Mouse (Mus musculus) embryonic facial prominence, embryonic 13.5 days (tissue): Measurements from ENCODE around the gene Duxbl2. TPM values are rescaled to one million over a fixed set of nuclear protein-coding genes. Genes with fewer than 3 reads are reported as not detected.
"Not testable (repeated sequence)": the region's sequence is repeated elsewhere in the genome, so short reads cannot be mapped to it uniquely, and the experiment has no call there.

Experiments
- ATAC-seq: fragments of 200-750 bp; cut with Nextera tagmentation; 2 replicates; pipeline ENCODE4 v1.8.0; 2017; ENCODE audit warnings: low read depth; ENCODE audit not compliant: insufficient number of reproducible peaks, insufficient read depth, low FRiP score, low TSS enrichment
- H3K27ac ChIP-seq: fragments of 300-500 bp; sonication (generic); 2 replicates; pipeline ENCODE4 v1.5.1; 2015; ENCODE audit warnings: moderate library complexity, mild to moderate bottlenecking, inconsistent platforms
- H3K27me3 ChIP-seq: fragments of 300-500 bp; sonication (generic); 2 replicates; pipeline ENCODE4 v1.6.1; 2015; ENCODE audit warnings: mild to moderate bottlenecking, inconsistent platforms
- H3K36me3 ChIP-seq: fragments of 300-500 bp; sonication (generic); 2 replicates; pipeline ENCODE4 v1.6.1; 2015; ENCODE audit warnings: mild to moderate bottlenecking, inconsistent platforms
- H3K4me1 ChIP-seq: fragments of 300-500 bp; sonication (generic); 2 replicates; pipeline ENCODE4 v1.6.1; 2015; ENCODE audit warnings: inconsistent platforms
- H3K4me2 ChIP-seq: fragments of 300-500 bp; sonication (generic); 2 replicates; pipeline ENCODE4 v1.6.1; 2015; ENCODE audit warnings: moderate library complexity, mild to moderate bottlenecking, inconsistent platforms
- H3K4me3 ChIP-seq: fragments of 300-500 bp; sonication (generic); 2 replicates; pipeline ENCODE4 v1.5.1; 2015; ENCODE audit warnings: mild to moderate bottlenecking, inconsistent platforms
- H3K9ac ChIP-seq: fragments of 300-500 bp; sonication (generic); 2 replicates; pipeline ENCODE4 v1.6.1; 2015; ENCODE audit warnings: mild to moderate bottlenecking, inconsistent platforms
- H3K9me3 ChIP-seq: fragments of 300-500 bp; sonication (generic); 2 replicates; pipeline ENCODE4 v1.6.1; 2016; ENCODE audit warnings: inconsistent platforms
- WGBS: fragments of 180-500 bp; shearing (Covaris S2); methylation state at CpG from one replicate; pipeline ENCODE4 v1.1.7; 2015; ENCODE audit warnings: mixed read lengths; 5-methylcytosine and 5-hydroxymethylcytosine counted together
- polyA plus RNA-seq: library from polyadenylated mRNA; unstranded; fragments of >200 nt; fragmentation: Nextera tagmentation; extraction: Ambion mirVana; gene quantifications from 2 replicates; pipeline ENCODE4 v1.2.1, GENCODE M21; 2015

The Duxbl2 gene
- 0.81 TPM in 1 of 2 replicates, not detected in the other for polyA plus RNA-seq

DNA sequence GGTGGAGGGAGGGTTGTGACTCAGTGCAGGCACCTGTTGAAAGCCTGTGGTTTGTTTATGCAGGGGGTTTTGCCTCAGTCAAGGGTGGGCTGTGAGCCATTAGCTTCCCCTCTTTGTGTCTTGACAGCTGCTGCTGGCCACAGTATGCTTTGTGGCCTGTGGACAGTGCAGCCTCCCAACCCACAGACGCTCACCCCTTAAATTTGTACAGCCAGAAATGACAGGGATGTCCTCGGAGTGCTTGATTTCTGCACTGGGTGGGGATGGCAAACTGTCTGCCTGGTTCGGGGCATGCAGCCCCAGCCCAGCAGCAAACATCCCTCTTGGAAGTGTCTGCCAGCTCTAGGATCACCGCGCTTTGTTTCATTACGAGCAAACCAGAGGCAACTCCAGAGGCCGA, at the start of gene Duxbl2:
Gene Duxbl2, plus strand, starts transcription at position 200 of the 400 bp plus-strand sequence.
- H3K4me2 ChIP-seq, H3K36me3 ChIP-seq, H3K27ac ChIP-seq, H3K9ac ChIP-seq, H3K9me3 ChIP-seq, H3K4me1 ChIP-seq, H3K4me3 ChIP-seq, H3K27me3 ChIP-seq, ATAC-seq: not testable (repeated sequence)
- no CpG with 5 or more reads among the region's 7 CpGs for WGBS

- H3K27me3 ChIP-seq, H3K4me3 ChIP-seq, H3K9ac ChIP-seq, H3K27ac ChIP-seq, H3K36me3 ChIP-seq, H3K9me3 ChIP-seq, ATAC-seq, H3K4me1 ChIP-seq, H3K4me2 ChIP-seq: not testable (repeated sequence)
- no CpG with 5 or more reads among the region's 5 CpGs for WGBS
Observed at GRCm38 (mm10) chr14:26076620-26077390, 41.3 kb upstream of the Duxbl2 start.

GRCm38 (mm10) chr14:26081216-26081615, 36.9 kb upstream of the Duxbl2 start, which contains the start of gene Cphx2:
Gene Cphx2 (plus strand): TSS chr14:26081516.
- H3K4me1 ChIP-seq, H3K27ac ChIP-seq, H3K9me3 ChIP-seq, H3K4me3 ChIP-seq, H3K9ac ChIP-seq, H3K4me2 ChIP-seq, H3K27me3 ChIP-seq, H3K36me3 ChIP-seq, ATAC-seq: not testable (repeated sequence)
- WGBS: no CpG with 5 or more reads among the region's 6 CpGs

DNA sequence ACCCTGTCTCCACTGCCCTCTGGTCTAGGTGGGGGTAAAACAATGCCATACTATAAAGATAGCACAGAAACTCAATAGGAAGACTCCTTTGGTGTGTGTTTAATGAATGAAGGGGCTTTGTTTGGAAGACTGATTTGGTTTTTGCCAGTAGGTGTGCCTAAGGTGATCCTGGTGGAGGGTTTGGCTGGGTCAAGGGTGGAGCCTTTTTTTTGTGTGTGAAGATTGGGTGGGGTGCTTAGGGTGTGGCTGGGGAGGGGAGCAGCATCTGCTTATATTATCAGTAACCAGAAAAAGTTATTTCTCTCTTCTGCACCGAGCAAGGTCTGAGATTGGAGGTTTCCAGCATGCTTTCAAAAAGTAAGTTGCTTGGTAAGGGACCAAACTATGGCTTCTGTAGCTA, 36.2 kb upstream of the Duxbl2 start, which contains the start of gene Cphx3:
Gene Cphx3, plus strand, starts transcription at position 301 of the 400 bp plus-strand sequence.
- WGBS: no CpG with 5 or more reads among the region's 1 CpGs
- H3K9ac ChIP-seq: not testable (repeated sequence)

DNA sequence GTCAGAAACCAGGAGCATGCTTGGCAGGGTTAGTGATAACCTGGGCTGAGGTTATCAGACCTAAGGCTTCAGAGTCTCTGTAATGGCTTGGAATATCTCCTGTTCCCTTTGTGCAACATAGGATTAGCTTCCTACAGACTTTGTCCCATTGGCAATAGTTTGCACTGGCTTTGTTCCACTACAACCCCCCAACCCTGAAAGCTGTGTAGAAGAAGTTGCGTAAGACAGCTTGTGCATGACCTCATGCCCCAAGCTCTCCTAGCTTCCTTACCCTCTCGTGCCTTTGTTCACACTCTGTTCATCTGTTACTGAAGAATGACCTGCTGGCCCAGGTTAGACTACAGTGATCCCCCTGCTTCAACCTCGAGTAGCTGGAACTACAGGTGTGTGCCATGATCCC, 20.5 kb upstream of the Duxbl2 start:
- not testable (repeated sequence) for H3K27me3 ChIP-seq, H3K9ac ChIP-seq, H3K27ac ChIP-seq, ATAC-seq, H3K9me3 ChIP-seq, H3K36me3 ChIP-seq, H3K4me2 ChIP-seq, H3K4me1 ChIP-seq, H3K4me3 ChIP-seq
- WGBS: no CpG with 5 or more reads among the region's 3 CpGs

More for the DNA sequence above, 36.2 kb upstream of the Duxbl2 start, which contains the start of gene Cphx3:
- H3K27ac ChIP-seq, ATAC-seq, H3K4me2 ChIP-seq, H3K27me3 ChIP-seq, H3K4me1 ChIP-seq, H3K4me3 ChIP-seq, H3K36me3 ChIP-seq, H3K9me3 ChIP-seq: not testable (repeated sequence)

GRCm38 (mm10) chr14:26118550-26119000, 426 bp downstream of the Duxbl2 start:
- H3K9me3 ChIP-seq, H3K4me2 ChIP-seq, H3K36me3 ChIP-seq, H3K4me1 ChIP-seq, H3K27me3 ChIP-seq, H3K27ac ChIP-seq, H3K4me3 ChIP-seq, H3K9ac ChIP-seq: not testable (repeated sequence)
- WGBS: no CpG with 5 or more reads among the region's 18 CpGs
- ATAC-seq: peak; percentile 78

DNA sequence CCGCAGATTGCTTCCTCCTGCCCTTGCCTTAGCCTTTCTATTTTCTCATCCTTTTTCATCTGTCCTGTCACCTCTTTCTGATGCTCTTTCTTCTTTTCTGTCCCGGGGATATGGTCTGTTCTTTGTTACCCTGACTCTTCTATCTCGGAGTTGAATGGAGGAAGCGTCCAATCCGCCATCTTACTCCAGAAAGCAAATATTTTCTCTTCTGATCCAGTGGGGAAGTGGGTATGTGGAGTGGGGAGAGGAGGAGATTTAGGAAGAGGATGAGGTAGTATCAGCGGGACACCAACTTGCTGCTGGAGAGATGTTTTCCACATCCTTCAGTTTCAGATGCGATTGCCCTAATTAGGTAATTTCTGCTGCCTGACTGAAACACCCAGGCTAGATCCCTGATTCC, 946 bp downstream of the Duxbl2 start:
- H3K4me1 ChIP-seq, H3K9ac ChIP-seq, H3K36me3 ChIP-seq, H3K27ac ChIP-seq, ATAC-seq, H3K27me3 ChIP-seq, H3K9me3 ChIP-seq, H3K4me2 ChIP-seq, H3K4me3 ChIP-seq: not testable (repeated sequence)
- no CpG with 5 or more reads among the region's 7 CpGs for WGBS

DNA sequence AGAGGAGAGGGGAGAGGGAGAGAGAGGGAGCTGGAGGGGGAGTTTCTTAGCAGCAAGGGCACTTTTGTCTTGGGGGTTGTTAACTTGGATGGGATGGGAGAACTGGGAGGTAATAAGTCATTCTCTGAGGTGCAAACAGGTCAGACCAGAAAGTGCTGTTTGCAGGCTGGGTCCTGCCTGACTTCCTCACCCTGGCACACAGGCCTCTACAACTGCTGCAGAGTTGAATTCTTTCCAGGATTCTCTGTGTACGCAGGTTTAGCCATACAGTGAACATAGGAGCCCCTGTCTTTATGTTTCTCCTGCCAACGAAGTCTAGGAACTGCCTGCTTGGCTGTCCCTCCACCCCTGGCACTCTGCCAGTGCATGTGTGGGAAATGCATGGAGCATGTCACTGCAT, 28.9 kb downstream of the Duxbl2 start:
- H3K4me1 ChIP-seq, H3K4me2 ChIP-seq, H3K36me3 ChIP-seq, H3K27me3 ChIP-seq, H3K9ac ChIP-seq, H3K27ac ChIP-seq, H3K4me3 ChIP-seq, ATAC-seq, H3K9me3 ChIP-seq: not testable (repeated sequence)
- no CpG with 5 or more reads among the region's 2 CpGs for WGBS

- not testable (repeated sequence) for H3K9me3 ChIP-seq
- no CpG with 5 or more reads among the region's 7 CpGs for WGBS
Observed at GRCm38 (mm10) chr14:26156032-26156431, 37.9 kb downstream of the Duxbl2 start.

DNA sequence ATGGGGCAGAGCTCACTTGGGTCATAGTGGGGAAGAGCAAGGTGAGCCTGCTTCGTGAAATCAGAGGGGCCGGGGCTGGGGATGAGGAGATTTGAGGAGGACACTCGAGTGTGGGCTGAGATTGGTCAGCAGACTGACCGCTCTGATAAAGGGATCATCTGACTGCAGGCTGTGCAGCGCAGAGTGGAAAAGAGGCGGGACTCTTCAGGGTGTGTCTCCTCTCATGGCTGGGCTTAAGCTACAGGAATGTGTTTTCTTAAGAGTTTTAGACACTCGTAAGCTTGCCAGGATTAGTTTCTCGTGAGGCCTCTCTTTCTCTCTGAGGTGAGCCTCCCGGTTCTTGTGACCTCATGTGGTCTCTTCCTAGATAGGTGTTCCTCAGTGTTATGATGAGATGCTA, 43.0 kb downstream of the Duxbl2 start:
- H3K27ac ChIP-seq, H3K4me1 ChIP-seq, H3K4me3 ChIP-seq, ATAC-seq, H3K27me3 ChIP-seq, H3K4me2 ChIP-seq, H3K9me3 ChIP-seq, H3K36me3 ChIP-seq, H3K9ac ChIP-seq: not testable (repeated sequence)
- no CpG with 5 or more reads among the region's 9 CpGs for WGBS

More at GRCm38 (mm10) chr14:26156032-26156431, 37.9 kb downstream of the Duxbl2 start:
- H3K36me3 ChIP-seq, H3K4me3 ChIP-seq, H3K9ac ChIP-seq, H3K4me1 ChIP-seq, H3K4me2 ChIP-seq, ATAC-seq, H3K27ac ChIP-seq, H3K27me3 ChIP-seq: not testable (repeated sequence)

DNA sequence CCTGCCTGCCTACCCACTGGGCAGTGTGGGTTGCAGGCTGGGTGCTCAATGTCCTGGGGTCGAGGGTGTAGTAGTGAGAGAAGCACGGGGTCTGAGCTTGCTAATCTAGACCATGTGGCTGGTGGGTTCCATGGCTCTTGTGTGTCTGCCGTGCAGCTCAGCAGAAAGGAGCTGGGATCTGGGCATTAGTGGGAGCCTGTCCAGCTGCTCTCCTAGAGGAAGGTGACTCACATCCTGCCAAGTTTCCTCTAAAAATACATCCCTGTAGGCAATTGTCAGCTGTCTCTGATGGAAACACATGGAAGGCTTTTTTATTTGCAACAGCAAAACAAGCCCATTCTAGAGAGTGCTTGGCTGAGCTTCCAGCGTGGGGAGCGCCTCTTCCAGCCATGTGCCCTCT, 44.3 kb downstream of the Duxbl2 start:
- not testable (repeated sequence) for H3K4me3 ChIP-seq, ATAC-seq, H3K4me1 ChIP-seq, H3K9ac ChIP-seq, H3K4me2 ChIP-seq, H3K27ac ChIP-seq, H3K27me3 ChIP-seq, H3K36me3 ChIP-seq, H3K9me3 ChIP-seq
- WGBS: no CpG with 5 or more reads among the region's 5 CpGs

DNA sequence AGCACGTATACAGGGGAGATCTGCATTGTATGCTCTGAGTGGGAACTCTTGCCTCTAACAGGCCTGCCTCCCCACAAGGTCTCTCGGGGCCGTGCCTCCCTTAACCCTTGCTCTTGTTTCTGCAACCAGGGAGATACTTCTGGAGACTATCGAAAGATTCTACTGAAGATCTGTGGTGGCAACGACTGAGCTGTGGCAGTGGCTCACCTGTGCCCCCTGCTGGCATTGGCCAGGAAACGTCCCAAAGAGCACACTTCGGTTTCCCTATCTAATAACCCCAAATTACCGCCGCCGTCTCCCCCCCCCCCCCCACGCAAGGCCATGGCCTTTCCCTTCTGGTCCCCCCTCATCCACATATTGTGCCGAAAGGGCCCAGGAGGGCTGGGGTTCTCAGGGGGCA, 47.1 kb downstream of the Duxbl2 start:
- H3K4me2 ChIP-seq, H3K4me3 ChIP-seq, H3K4me1 ChIP-seq, ATAC-seq, H3K27me3 ChIP-seq, H3K9me3 ChIP-seq, H3K9ac ChIP-seq, H3K27ac ChIP-seq, H3K36me3 ChIP-seq: not testable (repeated sequence)
- no CpG with 5 or more reads among the region's 12 CpGs for WGBS
